Mouse (Mus musculus) testis, adult 2 months (tissue): ENCODE data around the gene Slbp. TPM values are rescaled to one million over a fixed set of nuclear protein-coding genes. Genes with fewer than 3 reads are reported as not detected.
A peak's percentile ranks its signal among the peaks of the same experiment; 100 is the strongest.

ENCODE experiments used
- H3K27ac ChIP-seq: fragments of 200-500 bp; 2 replicates; pipeline ENCODE4 v1.5.1; 2012; ENCODE audit warnings: low read depth, low read length; ENCODE audit not compliant: control insufficient read depth, insufficient read depth
- H3K27me3 ChIP-seq: fragments of 200-500 bp; 2 replicates; pipeline ENCODE4 v1.6.1; 2012; ENCODE audit warnings: mild to moderate bottlenecking, low read length, moderate library complexity; ENCODE audit not compliant: control insufficient read depth, insufficient read depth
- H3K36me3 ChIP-seq: fragments of 200-500 bp; 2 replicates; pipeline ENCODE4 v1.6.1; 2012; ENCODE audit warnings: mild to moderate bottlenecking, low read length; ENCODE audit not compliant: control insufficient read depth, insufficient read depth
- H3K4me1 ChIP-seq: fragments of 200-500 bp; 2 replicates; pipeline ENCODE4 v1.6.1; 2012; ENCODE audit warnings: low read length; ENCODE audit not compliant: control insufficient read depth, insufficient read depth
- H3K4me3 ChIP-seq: fragments of 200-500 bp; 2 replicates; pipeline ENCODE4 v1.5.1; 2012; ENCODE audit warnings: low read depth, mild to moderate bottlenecking, low read length, moderate library complexity, mixed read lengths; ENCODE audit not compliant: control insufficient read depth
- CTCF ChIP-seq: fragments of 200-500 bp; IDR thresholded peaks from 2 replicates; pipeline ENCODE4 v1.5.1; 2012; ENCODE audit warnings: low read depth, mild to moderate bottlenecking, inconsistent platforms, low read length, moderate library complexity; ENCODE audit not compliant: control insufficient read depth, insufficient read depth, insufficient replicate concordance
- POLR2A ChIP-seq: fragments of 200-500 bp; IDR thresholded peaks from 2 replicates; pipeline ENCODE4 v1.6.1; 2012; ENCODE audit warnings: low read depth, mild to moderate bottlenecking, inconsistent platforms, low read length, moderate library complexity; ENCODE audit not compliant: control insufficient read depth
- polyA plus RNA-seq: library from polyadenylated mRNA; depleted of rRNA; stranded (reverse); fragments of >200 nt; gene quantifications from 2 replicates; pipeline ENCODE4 v1.2.3, GENCODE M21; 2012; rRNA removed

The Slbp gene
- polyA plus RNA-seq, result 68.0 and 70.6 TPM in 2 replicates

DNA sequence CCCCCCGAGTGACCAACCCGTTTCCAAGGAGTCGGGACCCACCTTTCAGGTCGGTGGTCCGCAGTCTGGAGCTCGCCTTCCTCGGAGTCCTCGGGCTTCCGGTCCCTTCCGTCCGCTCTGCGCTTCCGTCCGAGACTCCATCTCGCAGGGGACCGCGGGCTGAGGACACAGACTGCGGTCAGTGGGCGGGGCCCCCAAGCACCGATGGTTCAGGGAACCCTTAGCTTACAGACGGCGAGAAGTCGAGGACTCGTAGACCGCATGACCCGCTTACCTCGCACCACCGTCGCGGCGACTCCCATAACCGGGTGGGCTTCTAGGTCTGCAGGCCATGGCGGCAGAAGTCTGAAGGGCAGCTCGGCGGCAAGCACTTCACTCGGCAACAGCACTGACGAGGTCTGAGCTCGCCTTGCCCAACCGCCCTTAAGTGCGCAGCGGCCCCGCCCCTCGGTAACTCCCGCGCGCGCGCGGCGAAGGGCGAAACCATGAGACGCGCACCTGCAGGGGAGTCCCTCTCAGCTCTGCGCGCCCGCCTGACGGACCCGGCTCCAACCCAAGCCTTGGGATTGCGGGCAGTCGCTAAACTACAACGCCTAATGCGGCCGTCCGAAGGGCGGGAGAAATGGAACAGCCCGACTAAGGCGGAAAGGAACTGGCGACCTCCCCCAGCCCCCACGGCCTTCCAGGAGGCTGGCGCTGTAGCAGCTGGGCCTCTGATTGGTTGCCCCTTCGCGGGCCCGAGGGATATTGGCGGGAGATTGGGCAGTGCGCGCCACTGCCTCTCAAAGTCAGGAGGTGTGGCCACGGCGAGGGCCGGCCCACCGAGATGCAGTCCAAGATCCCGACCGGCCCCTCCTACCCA lies at the start of gene Slbp:
Gene Slbp (minus strand): TSS at position 654 of the 862 bp plus-strand sequence.
- H3K27me3 ChIP-seq, result no peaks in the 10 kb centered on the region
- no peaks in the 10 kb centered on the region; the same call in none of the 2 replicates for H3K36me3 ChIP-seq
- 0 out of 2 replicates have a peak, but pooled peaks have one; percentile 3 for TF ChIP-seq CTCF
- TF ChIP-seq POLR2A, result peak; percentile 99
- peak within 1 kb of the TSS; percentile 99 for H3K4me3 ChIP-seq
- H3K27ac ChIP-seq, result peak within 1 kb of the TSS; percentile 100
- peaks cover 9% of the 10 kb centered on the region for H3K4me1 ChIP-seq

DNA sequence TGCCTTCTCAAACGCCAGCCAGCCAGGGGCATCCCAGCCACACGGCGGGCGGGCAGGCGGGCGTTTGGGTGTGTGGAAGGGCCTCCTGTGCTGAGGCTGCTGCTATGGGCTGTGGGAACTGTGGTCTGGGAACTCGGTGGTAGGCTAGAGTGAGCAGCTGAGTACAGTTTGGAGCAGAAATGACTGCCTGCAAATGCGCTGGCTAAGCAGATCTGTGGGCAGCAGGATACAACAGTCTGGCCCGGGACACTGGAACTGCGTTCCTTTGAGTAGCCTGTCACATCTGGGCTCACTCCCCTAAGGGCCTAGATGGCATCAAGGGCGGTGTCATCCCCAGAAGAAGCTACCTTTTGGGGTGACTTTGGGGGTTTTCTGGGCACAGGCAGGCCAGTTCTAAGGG lies 49.5 kb upstream of the Slbp start:
- Histone ChIP-seq H3K27ac (no peak overlapping the region), H3K36me3 (no peaks in the 10 kb centered on the region), H3K27me3 (no peaks in the 10 kb centered on the region), H3K4me3 (no peak overlapping the region), H3K4me1 (no peaks in the 10 kb centered on the region)
- TF ChIP-seq POLR2A (no peak), CTCF (no peak)

DNA sequence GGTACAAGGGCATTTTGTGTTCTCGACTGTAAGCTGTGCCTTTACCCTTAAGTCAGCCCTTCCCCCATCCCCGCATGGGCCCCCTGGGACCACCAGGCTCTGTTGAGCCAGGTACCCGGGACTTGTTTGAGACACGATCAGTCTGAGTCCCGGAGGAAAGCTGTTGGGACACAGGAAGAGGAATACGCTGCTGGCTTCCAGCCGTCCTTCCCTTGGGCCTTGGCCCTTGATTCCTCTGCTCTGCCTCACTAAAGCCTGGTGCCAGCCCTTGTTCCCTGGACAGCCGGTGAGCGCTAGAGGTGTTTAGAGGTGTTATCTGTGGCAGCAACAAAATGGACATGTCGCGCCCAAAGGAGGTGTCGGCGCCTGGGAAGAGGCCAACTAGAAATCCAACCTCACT lies 47.6 kb upstream of the Slbp start:
- H3K4me3 ChIP-seq, result no peak overlapping the region
- H3K4me1 ChIP-seq, result peaks cover 13% of the 10 kb centered on the region
- no peak for TF ChIP-seq POLR2A
- no peak for TF ChIP-seq CTCF
- no peak overlapping the region for H3K27ac ChIP-seq
- no peaks in the 10 kb centered on the region for H3K27me3 ChIP-seq
- no peaks in the 10 kb centered on the region for H3K36me3 ChIP-seq

DNA sequence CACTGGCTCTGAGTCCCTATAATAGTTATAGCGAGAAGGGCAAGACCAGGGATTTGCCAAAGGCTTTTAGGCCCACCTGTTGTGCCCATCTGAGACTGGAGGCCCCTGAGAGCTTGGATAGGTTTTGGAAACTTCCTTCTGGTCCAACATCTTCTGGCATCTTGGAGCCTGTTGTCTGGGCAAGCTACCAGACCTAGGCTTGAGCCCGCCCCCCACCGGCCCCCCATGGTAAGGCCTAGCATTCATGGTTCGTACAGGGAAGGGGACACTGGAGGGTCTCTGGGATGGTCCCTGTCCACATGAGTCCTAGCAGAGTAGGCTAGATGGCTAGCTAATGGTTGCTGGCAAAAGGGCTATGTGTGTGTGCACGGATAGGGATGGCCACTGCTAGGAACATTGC lies 46.3 kb upstream of the Slbp start:
- Histone ChIP-seq H3K36me3 (no peaks in the 10 kb centered on the region), H3K27me3 (no peaks in the 10 kb centered on the region), H3K27ac (no peak overlapping the region), H3K4me3 (no peak overlapping the region), H3K4me1 (peaks cover 18% of the 10 kb centered on the region)
- TF ChIP-seq POLR2A, result no peak
- no peak for TF ChIP-seq CTCF

DNA sequence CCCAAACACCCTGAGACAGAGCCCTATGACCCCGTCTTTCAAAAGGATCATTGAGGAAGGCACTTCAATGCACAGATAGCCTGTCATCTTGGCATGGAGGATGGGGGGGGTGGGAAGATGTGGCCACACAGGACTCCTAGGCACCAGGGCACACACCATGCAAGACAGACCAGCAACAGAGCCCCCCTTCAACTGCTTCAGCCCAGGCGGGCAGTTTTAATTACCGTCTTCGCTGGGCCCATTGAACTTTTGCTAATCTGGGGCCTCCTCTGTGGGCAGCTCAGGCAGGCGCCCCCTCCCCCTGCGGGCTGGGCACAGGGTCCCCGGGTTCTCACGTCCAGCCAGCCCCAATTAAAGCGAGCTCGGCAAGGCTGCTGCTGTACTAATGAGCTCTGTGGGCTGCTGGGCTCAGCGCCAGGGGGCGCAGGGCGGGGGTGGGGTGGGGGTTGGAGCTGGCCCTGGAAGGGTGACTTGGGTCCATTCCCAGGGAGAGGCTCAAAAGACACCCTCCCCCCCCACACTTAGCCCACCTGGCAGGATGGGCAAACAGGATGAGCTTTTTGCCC lies 45.7 kb upstream of the Slbp start:
- H3K27me3 ChIP-seq, result no peaks in the 10 kb centered on the region
- TF ChIP-seq POLR2A (no peak), CTCF (no peak)
- H3K4me3 ChIP-seq, result no peak overlapping the region
- H3K4me1 ChIP-seq, result peaks cover 18% of the 10 kb centered on the region
- H3K27ac ChIP-seq, result no peak overlapping the region
- H3K36me3 ChIP-seq, result no peaks in the 10 kb centered on the region

DNA sequence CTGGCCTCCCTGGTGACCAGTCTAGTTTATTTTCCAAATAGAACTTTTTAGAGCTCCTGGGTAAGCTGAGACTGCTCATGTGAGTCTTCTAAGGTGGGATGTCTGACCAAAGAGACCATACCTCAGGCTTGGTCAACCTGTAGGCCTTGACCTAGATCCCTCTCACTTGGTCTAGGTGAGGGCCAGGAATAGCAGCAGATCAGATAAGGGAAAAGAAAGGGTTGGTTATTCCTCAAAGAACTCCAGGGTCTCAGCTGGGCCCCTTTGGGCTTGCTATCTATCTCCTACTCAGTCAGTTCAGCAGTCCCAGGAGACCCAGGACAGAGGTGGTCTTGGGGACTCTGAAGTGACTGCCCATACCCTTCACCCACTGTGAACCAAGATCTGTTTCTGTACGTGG lies 45.2 kb upstream of the Slbp start:
- TF ChIP-seq POLR2A, result no peak
- no peak for TF ChIP-seq CTCF
- no peaks in the 10 kb centered on the region for H3K36me3 ChIP-seq
- no peak overlapping the region for H3K4me3 ChIP-seq
- H3K4me1 ChIP-seq, result peaks cover 21% of the 10 kb centered on the region
- H3K27me3 ChIP-seq, result no peaks in the 10 kb centered on the region
- H3K27ac ChIP-seq, result no peak overlapping the region

DNA sequence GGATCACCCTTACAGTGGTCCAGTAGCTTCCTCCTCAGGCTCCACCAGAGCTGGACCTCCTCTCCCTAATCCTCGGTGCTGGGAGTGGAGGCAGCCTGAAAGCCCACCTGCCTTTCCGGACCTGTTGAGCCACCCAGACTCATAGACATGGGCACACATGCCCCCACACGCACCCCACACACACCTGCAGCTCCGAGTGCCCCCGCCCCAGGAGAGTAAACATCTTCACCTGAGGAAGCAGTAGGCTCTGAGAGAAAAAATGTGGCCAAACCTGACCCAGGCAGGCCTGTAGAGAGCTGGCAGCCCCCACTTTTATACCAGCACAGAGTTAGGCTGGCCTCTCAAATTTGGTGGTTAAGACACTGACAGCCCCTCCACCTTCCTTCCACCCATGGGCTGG lies 44.1 kb upstream of the Slbp start:
- peaks cover 26% of the 10 kb centered on the region for H3K4me1 ChIP-seq
- H3K36me3 ChIP-seq, result no peaks in the 10 kb centered on the region
- no peaks in the 10 kb centered on the region for H3K27me3 ChIP-seq
- no peak overlapping the region for H3K27ac ChIP-seq
- H3K4me3 ChIP-seq, result no peak overlapping the region
- TF ChIP-seq POLR2A, result no peak
- no peak for TF ChIP-seq CTCF

DNA sequence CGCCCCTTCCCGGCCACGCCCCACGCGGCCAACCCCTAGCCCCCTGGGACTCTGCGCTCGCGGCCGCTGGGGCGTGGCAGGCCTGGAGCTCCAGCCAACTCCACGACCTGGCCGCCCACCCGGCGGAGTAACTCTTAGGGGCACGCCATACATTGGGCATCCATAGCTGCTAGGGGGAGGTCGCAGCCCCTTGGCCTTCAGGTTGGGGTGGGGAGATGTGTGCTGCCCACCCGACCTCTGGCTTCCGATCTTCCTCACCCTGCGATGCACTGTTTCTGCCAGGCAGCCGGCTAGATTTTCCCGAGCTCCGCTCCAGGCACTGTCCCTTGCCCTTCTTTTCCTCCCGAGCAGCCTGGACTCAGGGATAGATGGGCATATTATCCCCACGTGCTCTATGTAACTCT lies 43.3 kb upstream of the Slbp start:
- no peaks in the 10 kb centered on the region for H3K27me3 ChIP-seq
- TF ChIP-seq POLR2A, result no peak
- no peak for TF ChIP-seq CTCF
- no peaks in the 10 kb centered on the region for H3K36me3 ChIP-seq
- H3K27ac ChIP-seq, result no peak overlapping the region
- peak overlapping the region; percentile 70 for H3K4me3 ChIP-seq
- H3K4me1 ChIP-seq, result peaks cover 26% of the 10 kb centered on the region
